Mouse (Mus musculus) cerebellum, postnatal 14 days (tissue): ENCODE results near the gene Hoxb6.
A peak's percentile ranks its signal among the peaks of the same experiment; 100 is the strongest.

Experiments
- DNase-seq, 2 experiments: peaks; one replicate each; pipeline ENCODE4 v3.0.0; 2021; ENCODE audit warnings: mixed read lengths in 2 of 2

Gene Hoxb6

DNA sequence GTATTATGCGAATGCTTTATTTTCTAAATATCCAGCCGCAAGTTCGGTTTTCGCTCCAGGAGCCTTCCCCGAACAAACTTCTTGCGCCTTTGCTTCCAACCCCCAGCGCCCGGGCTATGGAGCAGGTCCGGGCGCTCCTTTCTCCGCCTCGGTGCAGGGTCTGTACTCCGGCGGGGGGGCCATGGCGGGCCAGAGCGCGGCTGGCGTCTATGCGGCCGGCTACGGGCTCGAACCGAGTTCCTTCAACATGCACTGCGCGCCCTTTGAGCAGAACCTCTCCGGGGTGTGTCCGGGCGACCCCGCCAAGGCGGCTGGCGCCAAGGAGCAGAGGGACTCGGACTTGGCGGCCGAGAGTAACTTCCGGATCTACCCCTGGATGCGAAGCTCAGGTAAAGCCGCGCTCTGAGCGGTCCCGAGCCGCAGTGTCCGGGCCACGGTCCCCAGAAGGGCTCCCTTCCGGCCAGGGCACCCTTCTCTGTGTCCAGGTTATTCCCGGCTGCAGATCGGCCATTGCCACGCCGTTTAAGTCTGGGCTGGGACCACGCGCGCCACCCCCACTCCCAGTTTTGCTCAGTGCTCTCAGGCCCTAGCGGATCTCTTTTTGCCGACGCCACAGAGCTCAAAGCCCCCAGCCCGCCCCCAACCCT, 5.4 kb upstream of the Hoxb6 start:
- DNase-seq: no peak

DNA sequence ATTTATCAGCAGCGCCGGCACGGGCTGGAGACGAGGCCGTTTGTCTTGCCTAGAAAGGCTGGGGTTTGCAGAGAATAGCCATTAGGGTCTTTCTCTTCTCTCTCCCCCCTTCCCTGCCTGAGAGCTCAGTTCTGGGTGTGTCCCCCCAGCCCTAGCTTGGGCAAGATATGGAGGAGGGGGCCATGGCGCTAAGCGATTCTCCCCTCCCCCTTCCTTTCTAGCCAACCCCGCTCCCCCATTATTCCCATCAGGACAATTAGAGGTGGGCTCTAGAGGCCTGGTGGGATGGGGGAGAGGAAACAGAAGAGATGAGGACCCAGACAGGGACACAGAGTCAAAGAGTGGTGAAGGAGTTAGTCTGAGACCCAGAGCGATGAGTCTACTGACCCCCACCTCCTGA, 4.9 kb upstream of the Hoxb6 start:
- no peak for DNase-seq

DNA sequence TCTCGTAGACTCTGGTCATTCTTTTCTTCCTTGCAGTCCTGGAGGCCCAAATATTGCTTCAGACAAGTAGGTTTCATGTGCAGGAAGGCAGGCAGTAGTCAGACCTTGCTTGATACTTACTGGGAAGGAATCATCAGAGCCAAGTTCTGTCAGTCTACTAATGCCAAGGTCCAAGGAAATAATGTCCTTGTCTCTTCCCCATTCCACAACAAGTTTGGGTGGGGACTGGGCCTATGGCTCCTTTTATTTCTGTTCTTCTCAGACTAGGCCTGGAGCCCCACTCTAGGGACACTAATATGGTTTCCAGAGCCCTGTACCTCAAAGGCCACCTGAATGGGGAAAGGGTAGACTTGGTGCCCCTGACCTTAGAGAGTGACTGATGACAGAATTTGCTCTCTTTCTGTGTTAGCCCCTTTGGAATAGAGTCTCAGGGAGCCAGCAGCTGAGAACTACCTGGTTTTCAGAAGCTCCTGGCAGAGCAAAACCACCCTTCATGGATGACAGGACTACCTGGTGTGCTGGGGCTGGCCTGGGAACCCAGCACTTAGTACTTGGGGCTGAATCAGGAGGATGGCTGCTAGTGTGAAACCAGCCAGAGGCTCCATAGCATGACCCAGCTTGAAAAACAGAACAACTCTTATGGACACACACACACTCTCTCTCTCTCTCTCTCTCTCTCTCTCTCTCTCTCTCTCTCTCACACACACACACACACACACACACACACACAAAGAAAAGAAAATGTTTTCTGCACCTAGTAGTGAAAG, 3.6 kb upstream of the Hoxb6 start:
- no peak for DNase-seq

DNA sequence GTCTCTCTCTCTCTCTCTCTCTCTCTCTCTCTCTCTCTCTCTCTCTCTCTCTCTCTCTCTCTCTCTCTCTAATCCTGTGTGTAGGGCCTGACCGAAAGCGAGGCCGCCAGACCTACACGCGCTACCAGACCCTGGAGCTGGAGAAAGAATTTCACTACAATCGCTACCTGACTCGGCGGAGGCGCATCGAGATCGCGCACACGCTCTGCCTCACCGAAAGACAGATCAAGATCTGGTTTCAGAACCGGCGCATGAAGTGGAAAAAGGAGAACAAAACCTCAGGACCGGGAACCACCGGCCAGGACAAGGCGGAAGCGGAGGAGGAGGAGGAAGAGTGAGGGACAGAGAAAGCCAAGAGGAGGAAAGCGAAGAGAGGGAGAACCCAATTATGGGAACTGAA, 3.0 kb upstream of the Hoxb6 start:
- no peak for DNase-seq

DNA sequence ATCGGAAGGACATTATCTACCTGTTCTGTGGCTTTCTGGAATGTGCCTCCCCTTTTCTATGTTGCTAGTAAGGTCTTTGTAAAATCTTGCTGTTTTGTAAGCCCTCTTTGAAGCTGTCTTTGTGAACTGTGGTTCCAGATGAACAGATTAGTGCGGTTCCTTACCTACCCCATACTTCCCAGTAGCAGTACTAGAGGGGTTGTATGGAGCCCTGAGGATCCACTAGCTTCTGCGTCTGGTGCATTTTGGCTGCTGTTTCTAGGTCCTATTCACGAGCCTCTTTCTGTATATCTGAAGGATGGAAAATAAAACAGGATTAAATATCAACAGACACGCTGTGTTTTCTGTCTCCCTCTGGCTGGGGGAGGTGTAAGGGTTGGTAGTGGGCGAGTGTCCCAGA, 2.4 kb upstream of the Hoxb6 start:
- no peak for DNase-seq

DNA sequence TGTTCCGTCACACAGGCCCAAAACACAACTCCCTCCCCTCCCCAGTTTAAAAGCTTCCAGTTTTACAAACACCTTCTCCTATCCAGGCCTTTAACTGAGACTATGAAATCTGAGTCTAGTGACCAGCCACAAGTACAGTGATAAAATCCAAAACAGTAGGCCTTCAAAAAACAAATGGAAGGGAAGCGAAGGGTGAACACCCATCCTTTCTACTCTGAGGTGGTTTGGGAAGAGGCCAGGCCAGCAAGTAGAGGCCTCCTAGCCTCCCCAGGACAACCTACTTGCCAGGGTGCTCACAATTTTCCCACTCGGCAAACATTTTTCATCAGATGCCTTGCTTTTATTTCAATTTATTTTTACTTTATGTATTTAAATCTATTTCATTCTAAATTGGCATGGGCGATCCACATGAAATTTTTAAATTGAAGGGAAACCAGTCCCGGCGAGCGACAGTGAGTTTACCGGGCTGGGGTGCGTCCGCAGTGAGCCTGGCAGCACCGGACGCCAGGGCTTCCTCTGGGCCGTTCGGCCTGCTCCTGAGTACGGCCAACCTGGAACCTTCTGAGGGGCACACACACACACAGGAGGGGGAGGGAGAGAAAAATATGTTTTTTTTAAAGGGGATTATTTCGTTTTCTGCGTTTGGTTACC, 1.4 kb upstream of the Hoxb6 start:
- no peak for DNase-seq

DNA sequence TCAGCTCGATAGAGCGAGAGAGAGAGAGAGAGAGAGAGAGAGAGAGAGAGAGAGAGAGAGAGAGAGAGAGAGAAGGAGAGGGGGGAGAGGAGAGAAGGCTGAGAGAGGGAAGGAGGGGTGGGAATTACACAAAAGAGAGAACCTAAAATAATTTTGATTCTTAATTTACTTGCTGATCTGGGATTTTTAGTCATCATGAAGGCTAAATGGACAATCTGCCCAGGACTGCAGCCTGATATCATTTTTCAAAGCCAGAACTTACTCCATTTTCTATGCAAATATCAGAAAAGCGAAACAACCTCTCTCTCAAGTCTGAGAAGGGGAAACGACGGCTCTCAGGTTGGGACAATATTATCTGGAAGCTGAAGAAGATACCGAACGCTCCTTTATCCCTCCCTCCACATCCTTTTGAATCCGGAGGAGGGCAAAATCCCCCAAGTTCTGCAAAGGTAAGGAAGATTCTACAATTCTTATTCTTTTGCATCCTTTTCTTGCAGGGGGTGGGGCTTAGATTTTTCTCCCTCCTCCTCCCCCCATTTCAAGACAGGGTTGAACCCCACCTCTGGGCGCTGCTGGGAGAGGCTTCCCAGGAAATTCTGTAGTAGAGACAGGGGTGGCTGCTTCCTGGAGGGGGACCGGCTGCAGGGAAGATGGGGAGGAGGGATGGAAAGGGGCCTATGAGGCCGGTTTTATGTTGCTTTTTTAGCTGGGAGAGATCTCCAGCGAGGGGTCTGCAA, 457 bp downstream of the Hoxb6 start:
- DNase-seq: no peak

DNA sequence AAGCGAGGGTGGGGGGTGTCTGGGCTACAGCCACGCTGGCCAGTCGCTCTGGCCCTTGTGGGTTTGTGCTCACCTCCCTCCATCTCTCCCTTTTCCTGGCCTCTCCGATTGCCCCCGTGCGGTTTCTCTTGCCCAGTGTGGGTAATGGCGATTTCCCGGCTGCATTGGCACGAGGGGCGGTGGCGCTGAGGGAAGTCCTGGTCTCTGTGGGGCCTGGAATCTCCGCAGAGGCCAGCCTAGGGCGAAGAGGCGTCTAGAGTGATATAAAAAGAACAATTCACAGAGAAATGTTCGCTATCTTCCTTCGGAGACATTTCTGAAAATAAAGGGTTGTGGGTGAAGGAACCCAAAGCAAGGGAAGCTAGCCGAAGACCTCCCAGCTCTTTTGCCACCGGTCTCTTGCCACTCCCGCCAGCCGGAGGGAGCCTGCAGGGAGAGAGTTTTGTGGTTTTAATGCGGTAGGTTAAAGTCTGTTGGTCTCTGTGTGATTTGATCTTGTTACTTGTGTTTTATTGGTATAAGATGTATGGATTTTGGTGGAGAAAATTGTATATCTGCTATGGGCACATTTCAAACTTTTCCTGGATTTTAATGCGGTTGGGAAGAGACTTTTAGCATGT, 1.1 kb downstream of the Hoxb6 start:
- DNase-seq: no peak

DNA sequence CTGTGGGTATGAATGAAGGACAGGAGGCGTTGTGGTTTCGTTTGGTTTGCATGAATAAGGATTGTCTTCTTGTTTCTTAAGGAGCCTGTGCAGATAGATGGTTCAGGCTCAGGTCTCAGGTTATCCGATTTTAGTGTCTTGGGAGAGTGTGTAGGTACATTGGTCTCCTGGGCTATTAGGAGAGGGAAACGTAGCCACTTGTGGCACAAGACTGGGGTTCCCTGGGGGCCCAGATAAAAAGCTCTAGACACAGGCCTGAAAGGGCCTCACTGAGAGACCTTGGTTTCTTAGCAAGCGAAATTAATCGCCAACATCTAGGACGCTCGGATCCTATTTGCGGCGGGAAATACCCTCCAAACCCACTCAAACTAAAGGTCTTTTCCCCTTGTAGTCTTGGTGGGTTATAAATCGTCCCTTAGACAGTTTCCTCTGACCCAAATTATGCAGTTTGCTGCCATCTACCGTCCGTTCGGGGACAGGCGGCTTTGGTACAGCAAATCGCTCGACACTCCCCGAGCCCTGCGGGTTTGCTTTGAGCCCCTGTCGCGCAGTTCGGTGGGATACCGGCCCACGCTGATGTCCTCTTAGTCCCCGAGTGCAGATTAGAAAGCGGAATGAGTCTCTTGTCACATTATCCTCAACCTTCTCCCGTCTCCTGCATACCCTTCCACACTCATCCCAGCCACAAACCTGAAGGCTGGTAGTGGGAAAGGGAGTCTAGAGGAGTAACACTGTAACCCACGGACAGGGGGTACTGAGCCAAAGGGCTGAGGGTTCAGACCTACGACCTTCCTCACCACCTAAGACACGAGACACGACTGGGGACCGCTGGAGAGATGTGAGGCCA, 2.2 kb downstream of the Hoxb6 start:
- peak; percentile 78 to 83 for DNase-seq

DNA sequence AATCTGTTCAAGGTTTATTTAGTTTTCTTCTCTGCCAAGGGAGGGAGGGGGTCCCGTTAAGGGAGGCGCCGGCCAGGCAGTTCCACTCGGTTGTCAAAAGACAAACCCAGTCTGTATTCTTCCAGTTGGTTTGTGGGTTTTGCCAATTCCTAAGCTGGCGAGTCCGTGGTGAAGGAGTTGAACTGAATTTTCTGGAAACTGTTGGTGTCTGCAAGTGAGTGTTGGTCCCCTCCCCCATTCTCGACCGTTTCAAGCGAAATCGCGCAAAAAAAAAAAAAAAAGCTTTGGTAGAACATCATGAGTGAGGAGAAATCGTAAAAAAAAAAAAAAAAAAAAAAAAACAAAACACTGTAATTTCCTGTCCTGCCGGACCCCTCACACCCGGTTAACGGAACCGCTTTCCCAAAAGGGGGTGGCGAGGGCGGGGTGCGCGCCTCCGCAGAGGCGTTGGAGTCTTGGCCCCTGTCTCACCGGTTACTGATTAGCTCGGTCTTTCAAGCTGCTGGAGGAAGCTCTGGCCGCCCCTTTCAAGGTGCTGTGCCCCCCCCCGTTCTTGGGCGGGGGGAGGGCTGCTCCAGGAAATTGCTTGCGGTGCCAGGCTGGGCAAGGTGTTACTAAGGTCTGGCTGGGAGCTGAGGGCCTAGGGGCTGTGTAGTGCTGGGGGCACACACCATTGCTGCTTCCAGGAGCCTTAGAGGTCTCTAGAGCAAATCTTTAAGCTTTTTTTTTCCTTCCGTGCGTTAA, 3.0 kb downstream of the Hoxb6 start:
- no peak for DNase-seq

DNA sequence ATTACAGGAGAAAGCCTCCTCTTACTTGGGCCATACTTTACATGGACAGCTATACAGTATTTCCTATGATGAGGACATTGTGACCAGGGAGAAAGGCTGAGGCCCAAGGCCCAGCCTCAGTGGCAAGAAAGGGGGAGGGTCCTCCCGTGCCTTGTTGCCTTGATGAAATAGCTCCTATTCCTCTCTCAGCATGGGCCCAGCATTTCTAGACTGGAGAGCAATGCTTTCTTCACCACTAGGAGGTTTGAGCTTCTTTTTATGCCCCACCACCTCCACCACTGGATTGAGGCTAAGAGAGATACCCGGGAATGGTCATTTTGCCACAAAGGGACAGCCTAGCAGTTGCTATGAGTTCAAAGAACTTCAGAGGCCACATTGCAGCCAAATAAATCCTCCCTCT, 4.7 kb downstream of the Hoxb6 start:
- no peak for DNase-seq

DNA sequence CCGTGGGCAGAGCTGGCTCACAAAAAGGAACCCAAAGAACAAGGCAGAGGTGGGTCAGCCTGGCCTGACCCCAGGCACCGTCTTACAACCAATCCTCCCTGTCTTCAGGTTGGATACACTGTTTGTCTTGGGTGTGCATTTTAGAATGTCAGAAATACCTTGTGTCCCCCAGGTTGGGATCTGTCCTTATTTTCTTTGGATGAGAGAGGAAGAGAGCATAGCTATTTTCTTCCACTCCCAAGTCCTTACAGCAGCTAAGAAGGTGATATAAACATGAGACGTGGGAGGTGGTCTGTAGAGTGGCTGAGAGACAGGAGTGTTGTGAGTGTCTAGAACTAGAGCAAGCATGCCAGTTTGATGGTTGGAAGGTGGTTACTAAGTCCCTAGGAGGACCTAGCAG, 5.2 kb downstream of the Hoxb6 start:
- no peak for DNase-seq

DNA sequence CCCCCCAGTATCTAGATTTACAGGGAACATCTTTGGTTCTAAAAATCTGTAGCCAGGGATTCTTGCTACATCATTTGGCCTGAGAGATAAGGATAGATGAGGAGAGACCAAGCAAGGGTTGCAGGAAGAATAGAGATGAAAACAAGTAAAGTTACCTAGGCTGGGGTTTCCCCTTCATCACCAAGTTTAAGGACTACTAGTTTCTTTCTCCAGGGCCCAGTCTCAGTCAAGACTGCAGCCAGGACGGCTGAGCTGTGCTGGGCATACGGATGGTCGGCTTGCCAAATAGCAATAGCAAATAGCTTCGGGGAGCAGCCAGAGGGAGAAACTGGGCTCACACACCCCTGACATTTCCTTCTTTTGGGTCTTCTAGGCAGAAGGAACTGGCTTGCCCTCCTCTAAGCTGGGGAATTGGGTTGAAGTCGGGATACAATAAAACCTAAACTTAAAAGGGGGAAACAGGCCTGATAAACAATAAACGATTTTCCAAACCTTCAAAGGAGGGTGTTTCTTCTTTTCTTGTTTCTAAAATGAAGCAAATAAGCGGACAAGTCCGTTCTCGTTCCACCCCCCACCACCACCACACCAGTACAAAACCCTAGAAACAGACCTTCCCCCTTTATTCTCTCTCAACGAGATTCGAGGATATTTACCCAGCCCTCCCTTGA, 5.8 kb downstream of the Hoxb6 start:
- DNase-seq: no peak

DNA sequence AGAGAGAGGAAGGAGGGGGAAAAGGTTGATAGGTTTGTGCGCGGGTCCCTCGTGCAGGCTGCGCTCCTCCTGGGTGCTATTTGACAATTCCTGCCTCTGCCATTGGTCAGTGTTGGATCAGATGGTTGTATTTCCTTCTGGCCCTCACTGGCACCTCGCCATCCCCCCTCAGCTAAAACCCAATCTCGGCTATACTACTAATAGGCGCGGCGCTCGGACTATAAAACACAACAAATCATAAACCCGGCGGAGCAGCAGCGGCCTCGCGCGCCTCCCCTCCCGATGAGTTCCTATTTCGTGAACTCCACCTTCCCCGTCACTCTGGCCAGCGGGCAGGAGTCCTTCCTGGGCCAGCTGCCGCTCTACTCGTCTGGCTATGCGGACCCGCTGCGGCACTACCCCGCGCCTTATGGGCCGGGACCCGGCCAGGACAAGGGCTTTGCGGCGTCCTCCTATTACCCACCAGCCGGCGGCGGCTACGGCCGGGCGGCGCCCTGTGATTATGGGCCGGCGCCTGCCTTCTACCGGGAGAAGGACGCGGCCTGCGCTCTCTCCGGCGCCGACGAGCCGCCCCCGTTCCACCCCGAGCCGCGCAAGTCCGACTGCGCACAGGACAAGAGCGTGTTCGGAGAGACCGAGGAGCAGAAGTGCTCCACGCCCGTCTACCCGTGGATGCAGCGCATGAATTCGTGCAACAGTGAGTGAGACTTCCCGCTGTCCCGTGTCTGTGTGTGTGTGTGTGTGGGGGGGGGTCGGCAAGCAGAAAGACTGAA, 6.8 kb downstream of the Hoxb6 start:
- no peak for DNase-seq

DNA sequence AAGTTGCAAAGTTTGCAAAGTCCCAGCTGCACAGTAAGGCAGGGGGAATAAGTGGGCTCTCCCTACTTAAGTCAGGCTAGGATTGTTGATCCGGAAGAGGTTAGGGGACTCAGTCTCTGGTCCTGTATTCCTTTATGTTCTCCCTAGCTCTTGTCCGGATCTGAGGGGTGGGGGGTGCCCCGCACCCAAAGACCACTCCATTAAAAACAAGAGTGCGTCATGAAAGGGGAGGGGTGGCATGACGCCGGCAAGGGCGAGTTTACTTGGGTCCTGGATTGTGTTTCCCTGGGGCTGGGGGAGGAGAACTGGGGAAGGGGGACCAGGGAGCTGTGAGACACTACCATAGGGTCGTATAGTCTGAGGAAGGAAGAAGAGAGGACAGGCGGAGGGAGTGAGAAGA, 7.5 kb downstream of the Hoxb6 start:
- DNase-seq: no peak

DNA sequence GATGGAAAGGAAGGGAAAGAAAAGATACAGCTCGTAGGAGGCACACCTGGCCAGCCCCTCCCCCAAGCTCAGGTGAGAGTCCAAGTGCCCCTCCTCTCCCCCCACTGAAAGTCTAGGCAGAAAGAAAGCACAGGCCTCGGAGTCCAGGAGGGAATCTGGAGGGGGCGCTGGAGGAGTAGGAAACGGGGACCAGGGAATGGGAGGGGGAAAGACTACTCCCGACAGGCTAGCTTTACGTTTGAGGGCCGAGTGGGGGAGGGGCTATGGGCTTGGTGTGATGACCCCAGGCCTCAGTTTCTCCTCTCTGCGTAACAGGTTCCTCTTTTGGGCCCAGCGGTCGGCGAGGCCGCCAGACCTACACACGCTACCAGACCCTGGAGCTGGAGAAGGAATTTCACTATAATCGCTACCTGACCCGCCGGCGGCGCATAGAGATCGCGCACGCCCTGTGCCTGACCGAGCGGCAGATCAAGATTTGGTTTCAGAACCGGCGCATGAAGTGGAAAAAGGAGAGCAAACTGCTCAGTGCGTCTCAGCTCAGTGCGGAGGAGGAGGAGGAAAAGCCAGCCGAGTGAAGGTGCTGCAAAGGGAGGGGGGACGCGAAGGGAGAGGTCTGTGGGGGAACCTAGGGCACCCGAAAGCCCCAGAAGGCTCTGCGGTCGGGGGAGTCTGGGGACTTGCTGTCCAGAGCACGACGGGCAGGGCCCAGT, 8.2 kb downstream of the Hoxb6 start:
- no peak for DNase-seq

DNA sequence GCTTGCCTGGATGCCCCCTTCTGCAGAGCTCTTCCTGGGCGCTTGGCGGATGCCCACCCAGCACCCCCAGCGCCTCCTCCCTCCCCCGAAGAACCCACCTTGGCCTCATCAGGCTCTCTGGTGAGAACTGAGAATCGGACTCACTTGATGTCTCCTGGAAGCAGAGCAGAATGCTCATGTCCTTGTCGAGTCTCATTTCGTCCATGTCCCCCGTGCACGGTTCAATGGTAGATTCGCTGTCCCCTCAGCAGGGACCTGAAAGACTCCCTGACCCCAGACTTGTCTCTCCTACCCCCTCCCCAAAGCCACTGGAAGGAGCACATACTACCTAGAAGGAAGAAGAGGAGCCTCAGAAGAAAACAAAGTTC, 8.8 kb downstream of the Hoxb6 start:
- no peak for DNase-seq

DNA sequence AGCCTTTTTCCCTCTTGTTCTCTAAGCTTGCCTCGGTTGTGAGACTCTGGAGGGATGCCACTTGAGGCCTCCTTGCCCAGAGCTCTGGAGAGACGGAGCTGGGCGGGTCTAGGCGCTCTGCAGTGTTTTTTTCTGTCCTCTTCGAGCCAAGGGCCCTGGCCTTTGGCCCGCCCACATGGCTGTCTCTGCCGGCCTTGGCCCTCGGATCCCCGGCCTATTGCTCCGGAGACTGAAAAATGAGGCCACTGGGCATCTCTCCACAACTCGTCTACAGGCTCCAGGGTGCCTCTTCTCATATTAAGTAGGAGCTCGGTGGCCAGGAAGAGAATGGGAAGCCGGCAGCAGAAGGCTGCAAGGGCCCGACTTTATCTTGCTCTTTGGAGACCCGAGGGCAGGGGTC, 9.6 kb downstream of the Hoxb6 start:
- peak in 1 of 2 experiments; percentile 38 for DNase-seq

DNA sequence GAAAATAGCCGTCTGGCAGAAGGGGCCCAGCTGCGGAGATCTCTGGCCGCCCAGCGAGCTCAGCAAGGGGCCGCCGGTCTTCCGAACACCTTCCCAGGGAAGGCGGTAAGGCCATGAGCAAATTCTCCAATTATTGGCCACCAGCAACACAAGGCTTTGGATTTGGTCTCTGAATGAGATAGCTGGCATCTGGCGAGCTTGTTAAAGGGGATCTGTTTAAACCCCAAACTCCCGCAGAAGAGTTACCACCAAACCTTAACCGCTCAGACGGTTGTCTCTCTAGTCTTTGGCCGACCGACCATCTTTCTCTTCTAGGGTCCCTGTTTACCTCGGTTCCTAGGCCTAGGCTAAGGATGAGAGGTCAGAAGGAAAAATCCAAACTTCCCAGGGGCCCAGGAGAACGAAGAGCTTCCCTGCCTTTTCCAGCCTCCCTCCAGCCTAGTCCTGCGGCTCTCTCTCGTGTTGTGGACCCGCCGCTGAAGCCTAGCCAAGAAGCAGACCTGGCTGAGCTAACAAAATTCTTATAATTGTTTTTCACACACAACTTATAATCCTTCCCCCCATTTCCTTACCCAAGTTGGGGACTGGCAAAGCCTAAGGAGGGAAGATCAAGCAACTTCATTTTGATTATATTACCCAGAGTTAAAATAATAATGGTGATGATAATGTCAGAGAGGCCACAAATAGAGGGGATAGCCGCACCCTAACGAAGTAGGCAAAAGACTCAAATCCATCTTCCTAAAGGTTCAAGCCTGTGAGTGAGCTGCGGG, 10.3 kb downstream of the Hoxb6 start:
- DNase-seq: no peak
